Mouse (Mus musculus) heart, adult 2 months (tissue): ENCODE results near the gene Pawr.

Experiments
- CTCF ChIP-seq: fragments of 200-600 bp; IDR thresholded peaks from 2 replicates; pipeline ENCODE4 v1.8.1; 2022; ENCODE audit warnings: antibody characterized with exemption, mild to moderate bottlenecking, moderate library complexity
- EP300 ChIP-seq: fragments of 200-500 bp; IDR thresholded peaks from 2 replicates; pipeline ENCODE4 v1.6.1; 2011; ENCODE audit warnings: low read depth, low read length, control low read depth; ENCODE audit not compliant: insufficient read depth

DNA sequence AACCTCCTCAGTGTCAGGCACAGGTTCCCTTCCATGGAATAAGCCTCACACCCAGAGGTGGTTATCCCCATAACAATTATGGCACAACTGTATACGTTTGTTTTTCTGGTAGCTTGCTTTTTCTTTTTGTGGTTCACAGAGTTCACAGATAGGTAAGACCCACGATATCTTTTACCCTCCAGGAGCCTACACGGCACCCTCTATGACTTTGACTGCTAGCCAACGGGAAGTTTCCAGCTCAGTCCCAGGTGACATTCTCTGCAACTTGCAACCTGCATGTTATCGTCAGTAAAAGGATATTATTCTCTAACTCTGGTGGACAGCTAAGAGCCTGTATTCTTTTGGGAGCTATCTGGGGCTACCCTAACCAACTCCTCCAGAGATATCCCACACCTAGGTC, 21.7 kb upstream of the Pawr start:
- TF ChIP-seq CTCF = no peak
- TF ChIP-seq EP300 = no peak
